7 mouse cellular contexts compared by ENCODE assay signal in the genomic region with DNA sequence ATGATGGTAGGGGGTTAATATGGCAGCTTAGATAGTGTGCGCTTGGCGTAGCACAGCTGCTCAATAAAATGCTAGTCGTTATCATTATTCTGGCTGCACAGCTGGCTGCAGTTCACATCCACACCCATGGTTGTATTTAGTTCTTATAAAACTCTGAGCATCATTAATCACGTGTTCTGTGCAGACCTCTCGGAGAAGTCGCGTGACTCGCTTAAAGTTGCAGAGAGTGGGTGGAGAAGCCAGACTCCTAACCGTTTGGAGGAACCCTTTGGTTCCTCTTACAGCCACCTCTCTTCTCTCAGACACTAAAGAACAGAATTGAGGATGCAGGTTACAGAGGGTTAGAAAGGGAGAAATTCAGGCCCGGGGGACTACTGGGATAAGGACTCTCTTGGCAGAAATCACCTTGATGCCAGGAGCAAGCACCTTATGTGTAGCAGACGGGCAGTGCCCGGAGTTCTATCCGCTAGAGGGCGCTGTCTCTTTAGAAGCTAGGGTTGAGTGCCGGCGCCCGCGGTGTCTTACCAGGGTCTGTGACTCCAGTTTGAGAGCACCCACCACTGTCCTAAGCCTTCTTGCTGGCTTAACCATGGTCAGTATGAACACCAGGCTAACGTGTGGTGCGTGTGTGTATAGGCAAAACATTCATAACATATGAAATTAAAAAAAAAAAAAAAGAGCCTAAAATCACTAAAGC. TPM values are rescaled to one million over a fixed set of nuclear protein-coding genes. Genes with fewer than 3 reads are reported as not detected.
DNase-seq lines count a peak whose midpoint lies in the region; ATAC-seq and TF ChIP-seq lines count a peak whose summit lies in the region.

No protein-coding gene starts in this region.

- H3K4me3 ChIP-seq in intestine, postnatal 0 days (ENCODE audit: low read depth, low read length), result peak overlapping the region; percentile 19; the same call in 1 of the 2 replicates
- H3K4me3 ChIP-seq in midbrain, embryonic 13.5 days (replicated peaks), result no peak overlapping the region

- TF ChIP-seq CTCF in intestine, postnatal 0 days (IDR thresholded peaks at IDR 0.05; ENCODE audit: low read depth), result peak; percentile 84

- 36% methylated on average over 20 of the region's 20 CpGs for WGBS in intestine, postnatal 0 days
- 46% methylated on average over 20 of the region's 20 CpGs for WGBS in midbrain, embryonic 13.5 days

- H3K27me3 ChIP-seq in intestine, postnatal 0 days (replicated peaks; ENCODE audit: control insufficient read depth, insufficient read depth, low read length), result no peaks in the 10 kb centered on the region
- H3K27me3 ChIP-seq in midbrain, embryonic 13.5 days, result no peaks in the 10 kb centered on the region

- ATAC-seq in intestine, postnatal 0 days, result peak; percentile 79
- ATAC-seq in midbrain, embryonic 13.5 days, result 0 out of 2 replicates have a peak, but pooled peaks have one; percentile 24

- no peaks in the 10 kb centered on the region for H3K9me3 ChIP-seq in intestine, postnatal 0 days (ENCODE audit: control insufficient read depth)
- H3K9me3 ChIP-seq in midbrain, embryonic 13.5 days, result 0 out of 2 replicates have a peak, but pooled peaks cover under 1% of the 10 kb centered on the region

- intact Hi-C loops in left cerebral cortex, postnatal 4 days (cut with DNase I), result no loop called here

- DNase-seq in adrenal gland, adult (ENCODE audit: inconsistent age in 2 of 2, low spot score in 1 of 2), result peak; percentile 74 to 93
- DNase-seq in cerebellum, postnatal 4 days (ENCODE audit: low spot score in 2 of 2), result peak; percentile 62 to 82
- DNase-seq in gastrocnemius, postnatal 4 days (ENCODE audit: low spot score in 2 of 2), result peak; percentile 65 to 79
- DNase-seq in left cerebral cortex, postnatal 4 days, result peak; percentile 83
- DNase-seq in spleen, adult 18-20 months, result peak; percentile 34 to 77

- no peak overlapping the region for H3K27ac ChIP-seq in intestine, postnatal 0 days (ENCODE audit: low read depth, low read length)
- H3K27ac ChIP-seq in midbrain, embryonic 13.5 days, result no peak overlapping the region

- 0 out of 2 replicates have a peak, but pooled peaks cover 3% of the 10 kb centered on the region for H3K4me1 ChIP-seq in intestine, postnatal 0 days (replicated peaks; ENCODE audit: control insufficient read depth, insufficient read depth, low read length)
- 0 out of 2 replicates have a peak, but pooled peaks cover 4% of the 10 kb centered on the region for H3K4me1 ChIP-seq in midbrain, embryonic 13.5 days (replicated peaks)

- peak overlapping the region; percentile 59 for H3K4me2 ChIP-seq in intestine, postnatal 0 days (replicated peaks; ENCODE audit: low read depth)
- H3K4me2 ChIP-seq in midbrain, embryonic 13.5 days (replicated peaks), result 0 out of 2 replicates have a peak overlapping the region, but pooled peaks have one; percentile 19

- H3K9ac ChIP-seq in intestine, postnatal 0 days (ENCODE audit: low read depth, low read length), result no peak overlapping the region
- no peak overlapping the region for H3K9ac ChIP-seq in midbrain, embryonic 13.5 days (replicated peaks)

- H3K36me3 ChIP-seq in intestine, postnatal 0 days (ENCODE audit: control insufficient read depth, insufficient read depth), result no peaks in the 10 kb centered on the region
- no peaks in the 10 kb centered on the region for H3K36me3 ChIP-seq in midbrain, embryonic 13.5 days

RNA-seq across cellular contexts. Expression of a gene that starts 16.5 kb away (rescaled TPM):
- total RNA-seq in gastrocnemius, postnatal 4 days (2021), result under 1 TPM in 1 of 2 experiments, not detected in 1; 0.21 TPM
- polyA plus RNA-seq in intestine, postnatal 0 days (2015; fragmentation: Nextera tagmentation; extraction: Ambion mirVana), result 224 and 258 TPM in 2 replicates
- not detected for total RNA-seq in left cerebral cortex, postnatal 4 days (2021)
- 0.14 TPM in 1 of 2 replicates, not detected in the other for polyA plus RNA-seq in midbrain, embryonic 13.5 days (2015; fragmentation: Nextera tagmentation; extraction: Ambion mirVana)

RNA-seq across cellular contexts. Expression of a gene that starts 16.6 kb away (rescaled TPM):
- total RNA-seq in gastrocnemius, postnatal 4 days (2021), result not detected
- polyA plus RNA-seq in intestine, postnatal 0 days (2015; fragmentation: Nextera tagmentation; extraction: Ambion mirVana), result 0.66 and 0.84 TPM in 2 replicates
- total RNA-seq in left cerebral cortex, postnatal 4 days (2021), result not detected
- polyA plus RNA-seq in midbrain, embryonic 13.5 days (2015; fragmentation: Nextera tagmentation; extraction: Ambion mirVana), result 0.14 and 0.17 TPM in 2 replicates
